Comparison of ENCODE assay signal across 7 mouse cellular contexts in the genomic region with DNA sequence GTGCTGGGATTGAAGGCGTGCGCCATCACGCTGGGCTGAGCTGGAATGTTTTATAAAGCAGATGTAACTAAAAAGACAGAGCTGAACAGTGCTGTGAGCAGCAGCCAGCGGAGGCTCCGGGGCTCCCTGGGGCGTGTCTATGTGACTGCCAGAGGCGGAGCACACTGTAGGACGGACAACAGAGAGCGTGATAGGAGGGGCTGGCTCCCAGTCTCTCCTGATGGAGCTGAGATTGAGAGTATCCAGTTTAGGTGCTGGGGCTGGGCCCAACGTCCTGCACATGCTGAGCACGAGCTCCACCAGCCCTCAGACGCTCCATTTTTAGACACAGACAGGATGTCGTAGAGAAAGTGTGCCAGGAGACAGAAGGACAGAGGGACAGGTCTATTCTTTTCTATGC. TPM values are rescaled to one million over a fixed set of nuclear protein-coding genes. Genes with fewer than 3 reads are reported as not detected.
A peak's percentile ranks its signal among the peaks of the same experiment; 100 is the strongest.
DNase-seq lines count a peak whose midpoint lies in the region; ATAC-seq and TF ChIP-seq lines count a peak whose summit lies in the region.

No protein-coding gene starts in this region.

- no peak for DNase-seq in left cerebral cortex, adult 2 months (ENCODE audit: extremely low spot score in 1 of 2, low spot score in 2 of 2)
- no peak for DNase-seq in left cerebral cortex, adult 11 months (ENCODE audit: low spot score)
- peak; percentile 51 to 58 for DNase-seq in heart, postnatal 10 days
- no peak for DNase-seq in urinary bladder, postnatal 4 days (ENCODE audit: low spot score in 2 of 2)
- no peak for DNase-seq in cerebellum, postnatal 10 days

- H3K9me3 ChIP-seq in embryonic facial prominence, embryonic 13.5 days: no peaks in the 10 kb centered on the region

- no peak for TF ChIP-seq CTCF in left cerebral cortex, adult 2 months (IDR thresholded peaks at IDR 0.05)

- peaks cover 89% of the 10 kb centered on the region for H3K36me3 ChIP-seq in embryonic facial prominence, embryonic 13.5 days

- H3K4me3 ChIP-seq in left cerebral cortex, adult 2 months: no peak overlapping the region
- H3K4me3 ChIP-seq in embryonic facial prominence, embryonic 13.5 days: no peak overlapping the region

- no peaks in the 10 kb centered on the region for H3K27me3 ChIP-seq in embryonic facial prominence, embryonic 13.5 days

- H3K27ac ChIP-seq in left cerebral cortex, adult 2 months: peak overlapping the region; percentile 28; the same call in 1 of the 2 replicates
- no peak overlapping the region for H3K27ac ChIP-seq in embryonic facial prominence, embryonic 13.5 days

- 0 out of 2 replicates have a peak, but pooled peaks cover 3% of the 10 kb centered on the region for H3K4me1 ChIP-seq in embryonic facial prominence, embryonic 13.5 days

- WGBS in embryonic facial prominence, embryonic 13.5 days: 58% methylated on average over 13 of the region's 13 CpGs

- no peak overlapping the region for H3K4me2 ChIP-seq in embryonic facial prominence, embryonic 13.5 days

- intact Hi-C loops in left cerebral cortex, adult 2 months (cut with DNase I): no loop called here
- intact Hi-C loops in heart, postnatal 10 days (cut with DNase I): loop anchor here (10.0 kb wide), 1 partner anchor 370 kb away; no protein-coding TSS in a partner anchor

- ATAC-seq in embryonic facial prominence, embryonic 13.5 days (ENCODE audit: insufficient number of reproducible peaks, insufficient read depth, low FRiP score, low TSS enrichment, low read depth): no peak
- 0 out of 2 replicates have a peak, but pooled peaks have one; percentile 47 for ATAC-seq in megakaryocyte, adult 5-6 weeks (ENCODE audit: poor library complexity, severe bottlenecking)

- 0 out of 2 replicates have a peak overlapping the region, but pooled peaks have one; percentile 3 for H3K9ac ChIP-seq in embryonic facial prominence, embryonic 13.5 days

RNA-seq across cellular contexts. Expression of a gene that starts 29.9 kb away (rescaled TPM):
- 1 to 10 TPM; 5.4 to 5.5 TPM for total RNA-seq in left cerebral cortex, adult 2 months (2021)
- 3.0 and 3.9 TPM in 2 replicates for polyA plus RNA-seq in embryonic facial prominence, embryonic 13.5 days (2015; fragmentation: Nextera tagmentation; extraction: Ambion mirVana)
- total RNA-seq in heart, postnatal 10 days (2021): 1 to 10 TPM; 1.3 to 1.8 TPM
- not detected in 2 replicates for total RNA-seq in megakaryocyte, adult 5-6 weeks (2015)
- total RNA-seq in megakaryocyte, adult 5-6 weeks (2017): not detected in 2 replicates

RNA-seq across cellular contexts. Expression of a gene that starts 42.1 kb away (rescaled TPM):
- 10 to 100 TPM; 24.1 to 26.0 TPM for total RNA-seq in left cerebral cortex, adult 2 months (2021)
- 81.7 and 92.3 TPM in 2 replicates for polyA plus RNA-seq in embryonic facial prominence, embryonic 13.5 days (2015; fragmentation: Nextera tagmentation; extraction: Ambion mirVana)
- total RNA-seq in heart, postnatal 10 days (2021): 10 to 100 TPM; 41.3 to 41.7 TPM
- total RNA-seq in megakaryocyte, adult 5-6 weeks (2015): 31.3 and 31.9 TPM in 2 replicates
- total RNA-seq in megakaryocyte, adult 5-6 weeks (2017): 27.8 and 33.1 TPM in 2 replicates

RNA-seq across cellular contexts. Expression of a gene that starts 49.5 kb away (rescaled TPM):
- total RNA-seq in left cerebral cortex, adult 2 months (2021): 1 to 10 TPM; 4.2 to 5.6 TPM
- polyA plus RNA-seq in embryonic facial prominence, embryonic 13.5 days (2015; fragmentation: Nextera tagmentation; extraction: Ambion mirVana): 20.0 and 32.7 TPM in 2 replicates
- 10 to 100 TPM; 44.5 to 54.0 TPM for total RNA-seq in heart, postnatal 10 days (2021)
- total RNA-seq in megakaryocyte, adult 5-6 weeks (2015): not detected in 2 replicates
- not detected in 2 replicates for total RNA-seq in megakaryocyte, adult 5-6 weeks (2017)

RNA-seq across cellular contexts. Expression of a gene that starts 56.6 kb away (rescaled TPM):
- 100 to 1,000 TPM; 341 to 357 TPM for total RNA-seq in left cerebral cortex, adult 2 months (2021)
- polyA plus RNA-seq in embryonic facial prominence, embryonic 13.5 days (2015; fragmentation: Nextera tagmentation; extraction: Ambion mirVana): 139 and 159 TPM in 2 replicates
- total RNA-seq in heart, postnatal 10 days (2021): 10 to 100 TPM; 95.8 to 96.3 TPM
- total RNA-seq in megakaryocyte, adult 5-6 weeks (2015): 85.5 and 104 TPM in 2 replicates
- total RNA-seq in megakaryocyte, adult 5-6 weeks (2017): 62.4 and 72.2 TPM in 2 replicates

Comparison
In these comparisons a context has a peak if more than half of its experiments do, and no peak if none do; other contexts are left out.
1. DNase-seq: peak in heart, postnatal 10 days (2 of 2); none in left cerebral cortex, adult 2 months (0 of 2), left cerebral cortex, adult 11 months (single experiment), urinary bladder, postnatal 4 days (0 of 2) and cerebellum, postnatal 10 days (0 of 2).
2. RNA of a gene that starts 49.5 kb away (total RNA-seq): 44.5 to 54.0 TPM in heart, postnatal 10 days; 4.2 to 5.6 TPM in left cerebral cortex, adult 2 months and not detected in megakaryocyte, adult 5-6 weeks; every median in the first group is over 4 times any median in the second.